Mouse (Mus musculus) gastrocnemius, adult 2 months (tissue): Measurements from ENCODE around the gene Wdr26. TPM values are rescaled to one million over a fixed set of nuclear protein-coding genes. Genes with fewer than 3 reads are reported as not detected.
A peak's percentile ranks its signal among the peaks of the same experiment; 100 is the strongest.

Source experiments
- DNase-seq: peaks from one replicate; pipeline ENCODE4 v3.0.0; 2022
- H3K27ac ChIP-seq: fragments of 200-600 bp; 2 replicates; pipeline ENCODE4 v1.8.1; 2022; ENCODE audit warnings: mild to moderate bottlenecking
- H3K4me3 ChIP-seq: fragments of 200-600 bp; 2 replicates; pipeline ENCODE4 v1.8.1; 2022; ENCODE audit warnings: mild to moderate bottlenecking, moderate library complexity
- CTCF ChIP-seq: fragments of 200-600 bp; IDR thresholded peaks from 2 replicates; pipeline ENCODE4 v1.8.1; 2022; ENCODE audit warnings: antibody characterized with exemption, mild to moderate bottlenecking, moderate library complexity
- intact Hi-C: fragments of 180-260 bp; cut with DNase I; formaldehyde crosslinking; loops from one replicate; pipeline ENCODE4 v1.15.1; 2025
- total RNA-seq, 2 experiments: library from RNA; stranded (reverse); gene quantifications; 2 replicates each; pipeline ENCODE4 v1.2.3; 2021

Gene Wdr26
- total RNA-seq, 2 experiments from 2014 or later = 99.7 to 104 TPM

GRCm38 (mm10) chr1:181210601-181211402, 999 bp downstream of the Wdr26 start:
- TF ChIP-seq CTCF = no peak
- H3K4me3 ChIP-seq = peak overlapping the region; percentile 98
- peak overlapping the region; percentile 99 for H3K27ac ChIP-seq
- intact Hi-C loops = no loop called here
- peak; percentile 62 for DNase-seq

DNA sequence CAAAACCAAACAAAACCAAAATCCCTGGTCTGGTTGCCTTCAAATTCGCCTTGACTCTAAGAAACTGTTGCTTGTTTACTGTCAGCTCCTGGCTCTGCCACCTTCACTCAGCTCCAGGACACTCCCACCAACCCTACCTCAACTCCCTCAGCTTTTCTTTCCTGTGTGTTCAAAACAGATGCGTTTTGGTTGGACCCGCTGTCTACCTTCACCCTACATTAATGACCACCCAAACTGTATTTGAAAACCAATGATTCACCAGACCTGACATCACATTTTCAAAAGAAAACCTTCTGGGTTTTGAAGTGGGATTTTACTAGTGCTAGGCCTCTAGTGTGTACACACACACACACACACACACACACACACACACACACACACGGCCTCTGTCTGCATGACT, 1.7 kb downstream of the Wdr26 start:
- intact Hi-C loops = no loop called here
- DNase-seq = no peak
- peak overlapping the region; percentile 98 for H3K4me3 ChIP-seq
- TF ChIP-seq CTCF = no peak
- H3K27ac ChIP-seq = peak overlapping the region; percentile 99

DNA sequence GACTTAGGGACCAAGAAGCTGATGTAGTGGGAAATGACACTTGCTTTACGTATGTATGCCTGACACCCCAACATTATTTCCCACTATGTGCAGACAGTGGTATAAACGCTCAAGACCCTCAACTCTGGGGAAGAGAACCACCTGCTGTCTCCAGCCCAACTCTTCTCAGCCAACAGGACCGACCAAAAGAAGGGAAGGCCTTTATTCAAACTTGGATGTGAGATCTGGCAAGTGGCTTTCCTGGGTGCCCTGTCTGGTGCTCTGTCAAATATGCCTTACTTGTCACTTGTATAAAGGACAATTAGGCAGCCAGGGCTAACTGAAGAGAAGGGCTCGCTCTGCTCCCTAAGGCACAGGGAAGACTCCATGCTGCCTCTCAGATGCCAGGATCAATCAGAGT, 12.4 kb downstream of the Wdr26 start:
- H3K4me3 ChIP-seq = no peak overlapping the region
- intact Hi-C loops = no loop called here
- H3K27ac ChIP-seq = no peak overlapping the region
- no peak for TF ChIP-seq CTCF
- no peak for DNase-seq

DNA sequence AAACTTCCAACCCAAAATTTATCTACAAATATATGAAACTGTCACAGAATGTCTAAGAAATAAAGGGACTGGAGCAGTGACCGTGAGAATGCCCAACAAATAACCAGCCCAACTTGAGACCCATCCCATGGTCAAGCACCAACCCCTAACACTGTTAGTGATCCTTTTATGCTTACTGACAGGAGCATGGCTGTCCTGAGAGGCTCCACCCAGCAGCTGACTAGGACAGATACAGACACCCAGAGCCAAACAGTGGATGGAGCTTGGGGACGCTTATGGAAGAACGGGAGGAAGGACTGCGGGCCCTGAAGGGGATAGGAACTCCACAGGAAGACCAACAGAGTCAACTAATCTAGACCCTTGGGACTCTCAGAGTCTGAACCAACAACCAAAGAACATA, 22.9 kb downstream of the Wdr26 start:
- no peak for DNase-seq
- intact Hi-C loops = no loop called here
- no peak overlapping the region for H3K4me3 ChIP-seq
- TF ChIP-seq CTCF = no peak
- no peak overlapping the region for H3K27ac ChIP-seq

DNA sequence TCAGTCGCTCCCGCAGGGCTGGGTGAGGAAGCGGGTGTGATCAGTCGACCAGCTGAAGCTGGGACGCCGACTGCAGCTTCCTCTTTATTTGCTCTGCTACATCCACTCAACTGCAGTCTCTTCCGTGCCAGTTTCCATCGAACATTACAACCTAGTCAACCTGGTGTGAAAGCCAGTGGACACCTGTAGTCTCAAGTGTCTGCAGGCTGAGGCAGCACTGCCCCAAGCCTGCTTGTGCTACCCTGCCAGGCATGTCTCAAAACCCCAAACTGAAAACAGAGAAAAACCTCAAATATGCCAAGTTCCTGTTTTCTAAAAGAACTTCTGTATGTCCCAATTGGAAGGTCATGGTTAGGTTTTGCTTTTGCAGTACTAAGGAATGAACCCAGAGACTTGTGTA, 41.6 kb downstream of the Wdr26 start:
- Histone ChIP-seq H3K27ac (no peak overlapping the region), H3K4me3 (no peak overlapping the region)
- intact Hi-C loops = no loop called here

DNA sequence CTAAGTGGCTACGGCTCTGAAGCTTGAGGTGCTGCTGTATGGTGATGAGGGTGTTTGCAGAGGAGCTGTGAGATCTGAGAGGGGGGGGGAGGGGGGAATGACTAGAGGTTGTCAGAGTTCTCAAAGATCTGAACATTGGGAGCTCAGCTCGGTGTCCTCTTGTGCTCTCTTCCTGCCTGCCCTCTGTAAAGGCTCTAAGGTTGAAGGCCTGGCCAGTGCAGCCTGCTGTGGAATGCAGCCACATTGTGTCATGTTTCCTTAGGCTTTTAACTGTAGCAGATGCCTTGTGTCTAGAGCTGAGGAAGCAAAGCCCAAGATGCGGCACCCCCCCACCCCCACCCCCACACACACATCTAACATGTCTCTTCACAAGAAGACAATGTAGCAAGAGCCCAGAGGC, 43.4 kb downstream of the Wdr26 start:
- no peak for DNase-seq
- H3K27ac ChIP-seq = no peak overlapping the region
- no peak overlapping the region for H3K4me3 ChIP-seq
- intact Hi-C loops = no loop called here
- TF ChIP-seq CTCF = no peak

More for the DNA sequence above, 41.6 kb downstream of the Wdr26 start:
- DNase-seq = no peak
- no peak for TF ChIP-seq CTCF

GRCm38 (mm10) chr1:181167816-181168215, 44.0 kb downstream of the Wdr26 start:
- no peak for TF ChIP-seq CTCF
- Histone ChIP-seq H3K4me3 (no peak overlapping the region), H3K27ac (no peak overlapping the region)
- intact Hi-C loops = no loop called here
- no peak for DNase-seq

- peak overlapping the region; percentile 85 for H3K4me3 ChIP-seq
- DNase-seq = no peak
- intact Hi-C loops = loop anchor here (5.0 to 10.0 kb wide), 2 partner anchors 81 to 1133 kb away; partner anchors contain the start of gene Degs1
- H3K27ac ChIP-seq = peak overlapping the region; percentile 84
- no peak for TF ChIP-seq CTCF
These were observed 60.3 kb downstream of the Wdr26 start for GRCm38 (mm10) chr1:181151541-181151940.

DNA sequence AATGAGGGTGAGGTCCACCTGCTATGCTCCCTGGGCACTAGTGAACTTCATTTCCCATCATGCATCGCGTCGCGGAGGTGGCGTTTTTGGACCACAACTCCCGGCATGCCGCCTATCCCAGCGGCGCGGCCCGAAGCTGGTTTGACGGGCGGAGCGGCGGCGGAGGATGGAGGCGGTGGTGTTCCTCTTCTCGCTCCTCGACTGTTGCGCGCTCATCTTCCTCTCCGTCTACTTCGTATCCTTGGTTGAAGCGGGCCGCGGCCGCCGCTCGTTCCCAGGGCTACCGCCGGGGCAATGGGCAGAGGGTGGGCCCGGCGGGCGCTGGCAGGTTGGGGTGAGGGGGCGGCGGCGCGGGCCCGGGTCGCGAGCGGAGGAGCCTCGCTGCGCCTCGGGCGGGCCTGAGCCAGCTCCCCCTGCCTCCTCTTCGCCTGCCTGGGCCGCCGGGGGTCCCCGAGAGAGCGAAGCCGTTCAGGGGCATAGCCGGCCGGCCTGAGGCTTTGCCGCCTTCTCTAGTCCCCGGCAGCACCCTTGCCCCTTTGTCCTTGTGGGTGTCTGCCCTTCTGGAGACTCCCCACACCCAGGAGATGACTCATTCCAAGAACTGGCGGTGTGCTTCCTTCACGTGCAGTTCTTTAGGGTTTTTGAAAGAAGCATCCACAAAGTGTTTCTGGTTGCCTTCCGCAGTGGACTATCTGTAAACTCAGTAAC, 60.8 kb downstream of the Wdr26 start:
- Histone ChIP-seq H3K27ac (peak overlapping the region; percentile 84), H3K4me3 (peak overlapping the region; percentile 85)
- intact Hi-C loops = loop anchor here (5.0 to 10.0 kb wide), 2 partner anchors 81 to 1134 kb away; partner anchors contain the start of gene Degs1
- no peak for TF ChIP-seq CTCF
- DNase-seq = peak; percentile 92

GRCm38 (mm10) chr1:181150431-181150826, 61.4 kb downstream of the Wdr26 start:
- DNase-seq = no peak
- intact Hi-C loops = loop anchor here (5.0 to 10.0 kb wide), 2 partner anchors 82 to 1134 kb away; partner anchors contain the start of gene Degs1
- no peak overlapping the region for H3K27ac ChIP-seq
- TF ChIP-seq CTCF = no peak
- peak overlapping the region; percentile 85 for H3K4me3 ChIP-seq

GRCm38 (mm10) chr1:181149373-181150017, 62.3 kb downstream of the Wdr26 start:
- no peak for DNase-seq
- no peak for TF ChIP-seq CTCF
- intact Hi-C loops = loop anchor here (5.0 to 10.0 kb wide), 2 partner anchors 83 to 1135 kb away; partner anchors contain the start of gene Degs1

DNA sequence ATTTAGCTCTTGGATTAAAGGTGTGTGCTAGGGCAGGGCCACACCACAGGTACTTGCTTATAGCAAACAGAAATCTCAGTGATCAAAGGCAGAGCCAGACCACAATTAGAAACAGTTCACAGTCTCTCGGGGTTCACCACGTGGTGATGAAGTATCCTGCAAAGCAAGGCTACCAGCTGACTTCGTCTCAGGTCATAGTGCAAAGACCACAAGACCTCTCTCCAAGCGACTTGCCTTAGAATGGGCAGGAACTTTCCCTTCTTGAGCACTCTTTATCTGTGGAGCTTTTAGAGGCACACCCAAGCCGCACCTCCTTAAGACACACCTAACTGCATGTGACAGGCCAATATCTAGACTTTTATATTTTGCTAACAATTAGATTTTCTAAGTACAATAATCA, 63.3 kb downstream of the Wdr26 start:
- no peak for DNase-seq
- intact Hi-C loops = no loop called here
- no peak for TF ChIP-seq CTCF
- Histone ChIP-seq H3K27ac (no peak overlapping the region), H3K4me3 (no peak overlapping the region)

More at GRCm38 (mm10) chr1:181149373-181150017, 62.3 kb downstream of the Wdr26 start:
- Histone ChIP-seq H3K4me3 (no peak overlapping the region), H3K27ac (no peak overlapping the region)

GRCm38 (mm10) chr1:181146187-181146586, 65.6 kb downstream of the Wdr26 start:
- intact Hi-C loops = no loop called here
- no peak for TF ChIP-seq CTCF
- no peak for DNase-seq
- no peak overlapping the region for H3K4me3 ChIP-seq
- H3K27ac ChIP-seq = no peak overlapping the region
